Mouse (Mus musculus): ENCODE measurements around the gene Ffar1.

Ffar1 gene

DNA sequence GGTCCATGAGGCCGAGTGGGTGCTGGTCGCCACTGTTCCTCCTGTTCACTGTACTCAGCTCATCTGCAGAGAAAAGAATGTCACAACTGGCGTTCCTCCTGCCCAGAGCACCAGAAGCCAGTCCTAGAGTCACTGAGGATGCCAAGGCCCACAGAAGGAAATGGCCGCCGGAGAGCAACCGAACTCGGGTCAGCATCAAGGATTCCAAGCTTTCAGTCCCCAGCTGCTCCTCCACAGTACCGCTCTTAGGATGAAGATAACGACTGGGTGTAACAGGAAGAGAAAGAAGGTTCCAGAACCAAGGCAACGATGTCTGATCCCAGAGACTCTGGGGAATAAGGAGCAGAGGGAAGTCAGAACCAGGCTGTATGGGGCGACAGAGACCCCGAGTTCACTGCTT is at the start of gene Ffar1:
Gene Ffar1, minus strand, starts transcription at position 101 of the 400 bp plus-strand sequence.
- in situ Hi-C loops (cut with MboI, MseI), result no loop called here

DNA sequence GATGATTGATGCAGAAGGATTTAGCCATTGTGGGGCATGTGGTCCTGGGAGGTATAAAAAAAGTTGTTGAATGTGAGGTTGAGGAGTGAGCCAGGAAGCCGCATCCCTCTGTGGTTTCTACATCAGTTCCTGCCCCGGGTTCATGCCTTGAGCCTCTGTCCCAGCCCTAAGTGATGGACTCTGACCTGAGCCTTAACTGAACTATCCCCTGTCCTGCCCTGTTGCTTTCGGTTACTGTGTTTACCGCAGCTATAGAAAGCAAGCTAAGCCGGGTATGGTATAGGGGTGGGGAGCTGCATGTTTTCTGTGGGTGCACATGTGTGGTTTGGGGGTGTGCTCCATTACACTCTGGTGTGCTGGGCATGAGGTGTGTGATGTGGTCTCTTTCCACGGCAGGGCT is 48.4 kb upstream of the Ffar1 start:
- in situ Hi-C loops (cut with MboI, MseI), result no loop called here

DNA sequence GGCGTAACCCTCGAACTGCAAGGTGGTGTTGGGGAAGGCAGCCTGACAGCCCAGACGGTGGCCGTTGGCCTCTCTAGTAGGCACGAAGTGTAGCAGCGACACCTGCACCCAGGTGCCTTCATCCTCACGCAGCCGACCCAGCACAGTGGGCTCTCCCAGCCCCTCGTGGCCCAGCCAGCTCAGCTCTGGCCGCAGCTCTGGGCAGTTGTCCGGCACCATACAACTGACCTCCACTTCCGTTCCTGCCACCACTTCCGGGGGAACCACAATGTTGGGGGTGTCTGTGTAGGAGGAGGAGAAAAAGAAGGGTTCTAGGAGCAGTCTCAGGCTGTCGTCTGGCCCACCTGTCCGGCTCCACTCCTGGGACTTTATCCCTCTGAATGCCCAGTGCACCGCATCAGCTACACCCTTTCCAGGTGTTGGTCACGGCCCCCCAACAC is 47.6 kb upstream of the Ffar1 start:
- in situ Hi-C loops (cut with MboI, MseI), result no loop called here

DNA sequence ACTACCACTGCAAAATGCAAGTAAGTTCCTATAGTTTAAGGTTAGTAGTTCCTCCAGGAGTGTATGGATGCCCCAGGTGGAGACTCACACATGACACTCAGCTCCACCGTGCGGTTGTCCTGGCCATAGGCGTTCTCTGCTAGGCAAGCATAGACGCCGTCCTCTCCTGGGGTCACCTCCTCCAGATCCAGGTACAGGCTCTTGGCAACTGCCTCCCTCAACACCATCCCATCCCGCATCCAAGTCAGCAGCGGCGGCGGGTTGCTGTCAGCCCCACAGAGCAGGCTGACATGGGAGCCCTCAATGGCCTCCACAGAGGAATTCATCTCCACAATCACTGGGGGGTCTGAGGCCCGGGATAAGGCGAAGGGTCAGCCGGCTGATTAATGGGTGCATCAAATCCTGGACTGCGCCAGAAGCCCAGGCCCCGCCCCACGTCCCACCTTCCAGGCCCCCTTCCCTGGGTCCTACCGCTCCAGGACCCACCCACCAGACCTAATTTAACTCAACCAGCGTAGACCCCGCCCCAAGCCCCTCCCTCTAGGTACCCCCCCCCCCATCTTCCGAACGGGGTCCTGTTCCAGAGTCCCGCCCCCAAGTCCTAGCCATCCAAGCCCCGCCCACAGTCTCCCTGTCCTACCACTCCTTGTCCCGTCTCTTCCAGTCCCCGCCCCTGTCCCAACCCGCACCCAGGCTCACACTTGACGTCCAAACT is 47.1 kb upstream of the Ffar1 start:
- in situ Hi-C loops (cut with MboI, MseI), result no loop called here

DNA sequence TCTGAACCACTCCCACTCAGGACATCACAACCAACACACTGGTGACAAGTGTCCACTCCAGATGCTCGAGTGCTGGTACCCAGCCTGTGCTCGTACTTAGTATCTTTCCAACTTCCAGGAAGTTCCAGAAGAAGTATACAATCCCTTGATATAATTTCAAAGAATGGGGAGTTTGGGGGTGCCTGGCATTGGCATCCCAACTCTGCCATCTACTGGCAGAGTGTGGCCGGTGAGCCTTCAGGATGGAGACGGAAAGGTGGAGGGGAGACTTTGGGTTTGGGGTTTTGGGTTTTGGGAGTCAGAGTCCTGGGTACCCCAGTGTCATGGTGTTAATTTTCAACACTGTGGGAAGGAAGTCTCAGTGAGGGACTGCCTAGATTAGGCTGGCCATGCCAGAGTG is 42.7 kb upstream of the Ffar1 start:
- in situ Hi-C loops (cut with MboI, MseI), result no loop called here

DNA sequence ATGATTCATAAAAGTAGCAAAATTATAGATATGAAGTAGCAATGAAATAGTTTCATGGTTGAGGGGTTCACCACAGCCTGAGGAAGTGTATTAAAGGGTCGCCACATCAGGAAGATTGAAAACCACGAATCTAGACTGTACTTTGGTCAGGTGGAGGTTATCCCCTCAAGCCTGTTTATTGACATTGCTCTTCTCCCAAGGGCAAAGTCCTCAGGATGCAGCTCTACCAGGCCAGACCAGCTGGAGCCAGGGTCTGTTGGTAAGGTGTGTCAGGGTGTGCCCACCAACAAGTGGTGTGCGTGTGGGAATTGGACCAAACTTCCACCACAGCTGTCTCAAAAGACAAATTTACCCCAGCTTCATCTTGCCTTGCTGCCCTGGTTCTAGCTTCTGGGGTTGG is 33.9 kb upstream of the Ffar1 start:
- in situ Hi-C loops (cut with MboI, MseI), result no loop called here

DNA sequence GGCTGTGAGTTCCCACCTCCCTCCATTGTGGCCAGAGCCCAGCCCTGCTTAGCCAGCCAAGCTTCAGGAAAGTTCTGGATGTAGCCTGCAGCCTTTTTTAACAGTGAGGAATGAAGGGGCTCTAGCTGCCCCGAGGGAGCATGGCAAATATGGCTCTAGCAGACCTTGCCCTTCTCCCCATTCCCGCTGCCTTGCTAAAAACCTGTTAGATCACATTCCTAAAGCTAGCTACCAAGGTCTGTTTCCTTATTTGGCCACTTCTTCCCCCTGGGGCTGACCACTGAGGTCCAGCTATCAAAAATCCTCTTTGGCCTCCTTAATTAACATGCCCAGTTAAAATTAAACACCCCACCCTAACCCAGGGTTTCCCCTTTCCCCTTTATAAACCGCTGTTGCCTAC is 31.2 kb upstream of the Ffar1 start:
- in situ Hi-C loops (cut with MboI, MseI), result no loop called here

DNA sequence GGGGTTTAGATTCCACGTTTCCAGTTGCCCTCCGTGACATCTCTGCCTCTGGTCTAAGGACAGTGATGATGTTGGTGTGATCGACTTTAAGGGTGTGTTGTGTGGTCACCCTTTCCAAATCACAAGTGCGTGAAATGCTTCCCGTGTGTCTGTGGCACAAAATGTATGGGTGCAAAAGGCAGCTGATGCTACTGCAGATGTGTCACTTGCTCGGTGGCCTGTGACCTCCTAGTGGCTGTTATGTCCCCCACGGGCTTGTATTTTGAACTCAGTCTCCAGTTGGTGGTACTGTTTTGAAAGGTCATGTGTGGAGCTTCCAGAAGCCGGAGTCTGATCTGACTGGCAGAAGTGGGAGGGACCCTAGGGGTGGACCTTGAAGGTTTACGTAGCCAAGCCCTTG is 30.4 kb upstream of the Ffar1 start:
- in situ Hi-C loops (cut with MboI, MseI), result no loop called here

DNA sequence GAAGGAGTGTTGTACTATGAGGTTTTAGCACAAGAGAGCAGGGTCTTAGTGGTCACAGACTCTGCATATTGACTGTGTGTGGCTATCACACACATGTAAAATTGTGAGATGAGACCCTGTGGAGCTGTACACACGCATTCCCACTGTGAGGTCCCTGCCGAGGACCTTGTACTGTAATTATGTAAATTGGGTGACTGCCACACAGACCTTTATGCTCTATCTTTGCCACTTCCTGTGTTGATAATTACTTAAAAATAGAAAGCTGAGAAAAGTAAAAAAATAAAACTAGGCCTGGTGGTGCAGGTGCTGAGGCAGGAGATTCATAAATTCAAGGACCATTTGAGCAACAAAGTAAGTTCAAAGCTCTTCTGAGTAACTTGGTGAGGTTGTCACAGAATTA is 29.3 kb upstream of the Ffar1 start:
- in situ Hi-C loops (cut with MboI, MseI), result no loop called here

DNA sequence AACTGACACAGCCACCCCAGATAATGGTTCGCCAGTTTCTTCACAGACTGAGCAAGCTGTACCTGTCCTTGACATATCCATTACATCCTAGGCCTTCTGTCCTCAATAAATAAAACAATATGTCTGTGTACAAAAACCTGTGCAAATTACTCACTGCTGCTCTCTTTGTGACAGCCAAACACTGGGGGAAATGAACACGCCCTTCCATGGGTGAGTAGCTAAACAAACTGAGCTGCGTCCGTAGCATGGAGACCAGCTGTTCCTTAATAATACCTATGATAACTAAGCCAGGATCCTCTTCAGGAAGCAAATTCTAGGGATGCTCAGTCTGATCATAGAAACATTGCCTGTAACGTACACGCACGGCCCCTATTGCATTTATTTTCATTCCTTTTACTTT is 27.4 kb upstream of the Ffar1 start:
- in situ Hi-C loops (cut with MboI, MseI), result no loop called here

DNA sequence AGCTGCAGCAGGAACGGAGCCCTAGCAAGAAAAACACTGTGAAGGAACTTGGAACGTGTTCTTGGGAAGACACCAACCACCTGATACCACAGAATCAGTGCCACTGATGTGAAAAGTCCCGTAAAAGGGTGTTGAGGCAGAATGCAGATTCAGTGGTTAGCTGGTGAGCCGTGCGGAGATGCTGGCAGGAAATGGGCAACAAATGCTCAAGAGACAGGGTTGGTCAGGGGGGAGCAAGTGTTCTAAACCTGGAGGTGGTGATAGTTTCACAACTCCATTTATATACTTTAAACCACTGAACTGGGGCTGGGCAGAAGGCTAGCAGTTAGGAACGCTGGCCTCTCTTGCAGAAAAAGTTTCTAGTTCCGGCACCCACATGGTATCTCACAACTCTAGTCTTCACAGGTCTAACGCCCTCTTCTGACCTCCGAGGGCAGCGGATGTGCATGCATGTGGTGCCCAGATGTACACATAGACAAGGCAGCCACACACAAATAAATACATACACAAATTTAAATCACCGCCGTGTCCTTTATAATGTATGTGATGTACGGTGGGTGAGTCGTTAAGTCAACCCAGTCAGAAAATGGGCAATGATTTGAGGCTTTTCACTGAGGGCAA is 26.3 kb upstream of the Ffar1 start:
- in situ Hi-C loops (cut with MboI, MseI), result no loop called here

DNA sequence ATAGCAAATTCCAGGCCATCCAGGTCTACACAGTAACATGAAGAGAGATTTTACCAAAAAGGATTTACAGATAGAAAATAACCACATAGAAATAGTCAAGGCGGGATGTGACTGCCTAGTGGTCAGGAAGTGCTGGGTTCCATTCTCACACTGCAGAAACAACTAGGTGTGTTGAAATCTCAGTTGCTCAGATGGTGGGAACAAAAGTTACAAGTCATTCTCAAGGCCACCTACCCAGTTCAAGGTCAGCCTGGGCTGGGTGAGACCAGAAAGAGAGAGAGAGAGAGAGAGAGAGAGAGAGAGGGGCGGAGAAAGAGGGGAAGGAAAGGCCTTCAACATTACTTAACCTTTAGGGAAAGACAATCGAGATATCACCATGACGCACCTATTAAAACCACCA is 25.5 kb upstream of the Ffar1 start:
- in situ Hi-C loops (cut with MboI, MseI), result no loop called here

DNA sequence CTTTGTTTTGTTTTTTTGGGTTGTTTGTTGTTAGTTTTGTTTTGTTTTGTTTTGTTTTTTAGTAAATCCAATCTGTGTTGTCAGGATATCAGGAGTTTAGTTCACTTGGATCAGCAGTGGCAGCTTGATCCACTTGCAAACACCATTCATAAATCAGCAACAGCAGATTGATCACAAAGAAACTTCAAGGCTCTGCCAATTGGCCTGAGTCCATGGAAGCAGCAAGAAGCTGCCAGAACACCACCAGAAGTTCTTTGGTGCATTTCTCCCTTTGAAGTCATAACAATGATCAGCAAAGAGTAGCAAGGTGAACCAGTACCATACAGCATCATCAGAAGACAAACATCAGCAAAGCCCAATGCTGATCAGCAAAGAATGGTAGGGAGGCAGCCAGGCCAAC is 22.7 kb upstream of the Ffar1 start:
- in situ Hi-C loops (cut with MboI, MseI), result no loop called here

DNA sequence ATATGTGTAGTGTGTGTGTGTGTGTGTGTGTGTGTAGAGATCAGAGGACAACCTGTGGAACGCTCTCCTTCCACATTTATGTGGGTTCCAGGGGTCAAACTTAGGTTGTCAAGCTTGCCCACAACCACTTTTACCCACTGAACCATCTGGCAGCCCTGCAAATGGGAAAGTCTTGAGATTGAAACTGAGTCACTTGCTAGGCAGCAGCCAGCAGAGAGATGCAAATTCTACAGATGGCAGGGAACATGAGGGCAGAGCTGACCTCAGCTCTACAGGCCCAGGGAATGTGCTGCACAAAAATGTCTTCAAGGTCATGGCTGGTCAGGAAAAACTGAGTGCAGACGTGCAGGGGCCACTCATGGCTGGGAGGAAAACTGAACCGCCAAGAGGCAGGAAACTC is 20.0 kb upstream of the Ffar1 start:
- in situ Hi-C loops (cut with MboI, MseI), result no loop called here

DNA sequence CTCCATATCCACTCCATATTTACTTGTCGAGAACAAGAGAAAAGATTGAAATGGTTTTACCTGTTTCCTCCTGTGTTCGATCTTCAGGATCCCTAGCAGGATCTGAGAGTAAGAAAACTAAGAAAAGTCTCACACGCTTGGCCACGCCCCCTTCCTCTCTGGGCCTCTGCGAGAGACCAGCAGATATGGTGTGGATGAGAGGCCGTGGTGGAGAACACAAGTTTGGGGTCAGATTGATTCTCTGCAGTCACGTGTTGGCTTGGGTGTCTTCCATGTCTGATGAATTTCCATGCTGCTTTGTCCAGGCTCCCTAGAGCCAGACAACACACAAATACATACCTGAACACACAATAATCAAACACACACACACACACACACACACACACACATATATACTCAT is 18.8 kb upstream of the Ffar1 start, which contains the start of gene Cd22:
Gene Cd22, minus strand, starts transcription at position 167 of the 400 bp plus-strand sequence.
- in situ Hi-C loops (cut with MboI, MseI), result no loop called here

DNA sequence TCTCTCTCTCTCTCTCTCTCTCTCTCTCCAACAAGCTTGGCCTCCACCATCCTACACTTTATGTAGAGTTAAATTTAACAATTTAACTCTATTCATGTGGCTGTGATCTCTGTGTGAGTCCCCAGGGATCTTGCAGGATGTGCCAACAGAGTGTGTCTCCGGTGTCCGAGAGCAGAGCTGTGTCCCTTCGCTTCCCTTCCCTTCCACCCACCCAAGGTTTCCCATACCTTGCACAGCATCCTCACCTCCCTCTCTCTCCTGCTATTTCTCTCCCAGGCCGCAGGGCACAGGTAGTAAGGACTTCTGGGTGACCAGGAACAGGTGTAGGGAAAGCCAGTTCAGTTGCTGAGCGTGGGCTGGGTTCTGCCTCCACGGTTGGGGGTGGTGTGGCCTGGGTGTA is 17.6 kb upstream of the Ffar1 start:
- in situ Hi-C loops (cut with MboI, MseI), result no loop called here

DNA sequence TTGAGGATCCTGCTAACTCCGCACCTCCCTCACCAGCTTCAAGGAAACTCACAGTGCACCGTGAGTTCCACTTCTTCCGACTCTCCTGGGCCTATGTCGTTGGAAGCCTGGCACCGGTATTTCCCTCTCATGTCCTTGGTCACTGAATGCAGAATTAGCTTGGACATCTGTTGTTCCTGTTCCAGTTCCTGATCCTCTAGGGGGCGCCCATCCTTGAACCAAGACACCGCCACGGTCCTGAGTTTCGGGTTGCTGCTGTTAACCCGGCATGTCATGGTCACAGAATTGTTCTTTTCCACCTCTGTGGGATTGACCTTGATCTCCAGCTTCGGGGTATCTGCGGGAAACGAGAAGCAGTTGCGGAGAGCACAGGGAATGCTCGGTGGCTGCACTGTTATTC is 11.7 kb upstream of the Ffar1 start:
- in situ Hi-C loops (cut with MboI, MseI), result no loop called here

DNA sequence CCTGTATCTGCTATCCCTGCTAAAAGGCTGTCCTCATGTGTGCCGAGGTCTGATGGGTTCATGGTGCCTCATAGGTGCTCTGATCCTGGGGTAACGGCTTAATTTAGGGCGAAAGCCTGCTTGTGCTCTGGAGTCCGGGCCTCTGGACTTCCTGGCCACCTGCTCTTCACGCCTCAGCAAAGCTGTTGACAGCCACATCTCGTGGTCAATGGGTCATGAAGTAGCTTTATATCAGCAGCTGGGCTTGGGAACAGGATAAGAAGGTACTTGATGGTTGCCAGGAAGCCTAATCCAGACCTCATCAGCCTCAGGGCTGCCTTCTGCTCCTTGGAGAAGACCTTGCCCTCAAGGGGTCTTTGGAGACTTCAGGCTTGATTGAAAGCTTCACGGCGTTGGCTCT is 2.0 kb upstream of the Ffar1 start:
- in situ Hi-C loops (cut with MboI, MseI), result no loop called here

DNA sequence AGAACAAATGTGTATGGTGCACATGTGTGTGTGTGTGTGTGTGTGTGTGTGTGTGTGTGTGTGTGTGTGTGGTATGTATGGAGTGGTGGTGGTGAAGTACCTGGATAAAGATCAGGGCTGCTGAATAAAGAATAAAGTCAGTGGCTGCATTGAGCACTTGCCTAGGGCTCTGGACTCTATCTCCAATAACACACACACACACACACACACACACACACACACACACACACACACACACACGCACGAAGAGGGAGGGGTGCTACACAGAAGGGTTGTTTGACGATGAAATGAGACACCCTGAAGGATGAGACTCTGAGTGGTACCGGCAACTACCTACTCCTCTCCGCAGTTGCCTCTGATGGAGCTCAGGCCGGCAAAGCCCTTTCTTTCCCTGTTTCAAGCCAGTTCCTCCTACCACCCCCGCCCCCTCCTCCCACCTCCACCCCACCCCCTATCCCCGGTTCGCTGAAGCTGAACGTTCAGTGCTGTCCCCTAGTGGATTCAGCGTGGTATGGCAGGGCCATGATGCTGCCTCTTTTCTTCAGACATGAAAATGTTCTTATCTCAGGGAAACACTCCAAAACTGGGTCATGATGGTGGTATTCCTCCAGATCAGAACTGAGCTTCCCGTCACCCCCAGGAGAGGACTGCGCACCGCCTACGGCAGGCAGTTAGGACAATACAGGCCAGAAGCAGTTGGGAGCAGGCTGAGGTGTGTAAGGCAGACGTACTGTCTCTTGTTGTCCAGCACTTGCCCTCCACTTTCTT is 1.5 kb downstream of the Ffar1 start:
- in situ Hi-C loops (cut with MboI, MseI), result no loop called here

DNA sequence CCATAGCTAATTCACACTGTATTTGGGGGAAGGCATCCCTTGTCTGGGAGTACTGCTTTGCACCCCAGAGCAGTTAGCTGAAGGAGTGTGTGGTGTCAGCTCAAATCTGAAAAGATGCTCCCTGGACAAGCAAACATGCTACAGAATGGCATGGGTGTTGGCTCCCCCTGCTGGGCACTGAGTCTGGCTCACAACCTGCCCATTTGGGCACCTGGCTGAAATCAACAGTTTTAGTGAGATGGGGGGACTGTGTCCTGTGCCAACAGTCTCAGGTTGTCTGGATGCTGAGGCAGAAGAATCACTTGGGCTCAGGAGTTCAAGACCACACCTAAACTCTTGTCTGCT is 2.1 kb downstream of the Ffar1 start:
- in situ Hi-C loops (cut with MboI, MseI), result no loop called here

DNA sequence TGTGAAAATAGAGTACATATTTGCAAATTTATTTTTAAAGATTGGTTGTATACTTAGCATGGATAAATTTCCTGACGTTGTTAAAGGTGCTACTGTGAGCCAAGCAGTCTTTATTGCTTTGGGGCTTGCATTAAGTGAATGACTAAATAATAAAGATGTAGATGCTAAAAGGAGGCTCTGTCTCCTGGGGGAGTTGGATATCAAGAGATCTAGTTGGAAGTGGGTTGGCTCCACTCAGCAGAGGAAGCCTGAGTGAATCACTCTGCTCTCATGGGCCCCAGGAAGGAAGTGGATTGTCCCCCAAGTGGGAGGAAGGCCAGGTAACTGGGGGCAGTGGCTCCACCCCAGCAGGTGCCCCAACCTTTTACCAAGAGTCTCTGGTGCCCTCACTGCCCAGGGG is 3.6 kb downstream of the Ffar1 start:
- in situ Hi-C loops (cut with MboI, MseI), result no loop called here

DNA sequence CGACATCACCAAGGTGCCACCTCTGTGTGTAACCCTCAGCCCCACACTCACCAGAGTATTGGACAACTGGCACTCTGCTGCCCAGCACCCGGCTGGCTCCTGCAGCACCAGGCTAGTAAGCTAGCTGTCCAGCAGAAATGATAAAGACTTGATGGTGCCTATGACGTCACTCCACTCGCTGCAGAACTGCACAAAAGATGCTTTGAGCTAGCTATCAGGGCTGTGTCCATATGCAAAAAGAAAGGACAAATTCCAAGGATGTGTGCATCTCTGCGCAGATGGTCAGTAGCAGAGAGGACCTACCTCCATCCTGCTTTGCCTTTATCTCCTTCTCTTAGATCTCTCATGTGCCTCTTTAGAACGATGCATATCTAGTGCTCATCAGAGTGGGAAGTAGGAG is 5.3 kb downstream of the Ffar1 start, which contains the start of gene Ffar3:
Gene Ffar3, minus strand, starts transcription at position 101 of the 400 bp plus-strand sequence.
- in situ Hi-C loops (cut with MboI, MseI), result no loop called here

DNA sequence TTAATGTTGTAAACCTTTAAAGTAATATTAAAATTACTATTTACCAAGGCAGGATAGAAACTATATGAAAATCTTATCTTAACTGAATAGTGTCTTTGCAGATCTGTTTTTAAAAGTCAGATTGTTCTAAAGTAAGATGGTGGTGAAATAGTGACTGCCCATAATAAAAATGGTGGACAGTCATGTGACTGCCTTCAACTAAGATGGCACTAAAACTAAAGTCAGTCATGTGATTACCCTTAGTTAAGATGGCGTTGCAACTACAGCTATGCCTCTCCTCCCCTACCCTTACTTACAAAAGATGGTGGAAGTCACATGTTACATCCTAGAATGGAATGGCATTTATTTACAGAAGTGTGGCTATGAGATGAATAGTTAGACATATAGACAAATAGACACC is 9.9 kb downstream of the Ffar1 start:
- in situ Hi-C loops (cut with MboI, MseI), result no loop called here

Measured in regulatory T cell (primary cell).